Mouse (Mus musculus): ENCODE results near the gene Arl2bp. TPM values are rescaled to one million over a fixed set of nuclear protein-coding genes. Genes with fewer than 3 reads are reported as not detected.
A peak's percentile ranks its signal among the peaks of the same experiment; 100 is the strongest.

Gene Arl2bp
- total RNA-seq, 4 experiments from 2014 or later, result 138 to 156 (median 154) TPM

DNA sequence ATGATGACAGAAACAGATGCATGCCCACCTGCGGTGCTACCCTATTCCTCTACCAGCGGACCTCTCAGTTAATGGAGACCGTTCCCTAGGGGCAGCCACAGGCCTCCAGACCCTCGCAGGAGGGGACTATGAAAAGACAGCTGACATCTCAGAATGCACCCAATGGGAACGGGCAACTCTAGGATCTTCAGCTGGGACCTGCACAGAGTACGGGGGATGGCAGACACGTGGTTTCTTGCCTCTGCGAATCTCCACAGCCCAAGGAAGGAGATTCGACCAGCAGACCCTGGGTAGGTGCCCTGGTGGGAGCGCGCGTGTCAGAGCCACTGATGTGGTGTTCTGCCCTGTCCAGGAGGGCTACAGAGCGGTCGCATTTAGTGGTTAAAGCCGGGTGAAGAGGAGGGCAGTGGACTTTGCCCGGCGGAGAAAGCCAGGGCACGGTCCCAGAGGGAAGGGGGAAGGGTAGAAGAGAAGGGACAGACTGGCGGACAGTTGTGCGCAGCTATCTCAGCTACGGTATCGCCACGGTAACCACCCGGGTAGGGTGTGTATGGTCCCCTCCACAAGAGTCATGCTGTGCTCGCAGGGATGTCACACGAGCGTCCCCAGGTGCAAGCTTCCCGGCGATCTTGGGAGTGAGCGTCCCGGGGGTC is 29.1 kb downstream of the Arl2bp start:
- peak in 1 of 2 experiments; percentile 7 for DNase-seq (ENCODE audit: low spot score in 2 of 2)

DNA sequence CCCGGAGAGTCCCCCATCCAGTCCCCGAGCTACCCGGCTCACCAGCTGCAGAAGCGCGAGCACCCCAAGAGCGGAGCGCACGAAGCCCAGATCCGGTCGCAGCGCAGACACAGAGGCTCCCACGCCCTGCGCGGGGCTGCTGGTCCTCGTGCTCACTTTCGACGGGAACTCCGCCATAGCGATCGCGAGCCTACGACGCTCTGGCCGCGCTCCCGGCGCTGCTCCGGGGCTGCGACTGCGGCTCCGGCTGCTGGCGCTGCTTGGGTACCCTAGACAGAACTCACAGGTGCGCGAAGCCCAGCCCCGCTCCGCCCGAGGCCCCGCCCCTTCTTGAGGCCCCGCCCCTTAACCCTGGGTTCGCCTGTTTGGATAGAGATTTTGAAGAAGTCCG is 29.6 kb downstream of the Arl2bp start, which contains the start of gene Pllp:
Gene Pllp (minus strand): TSS at position 285 of the 391 bp plus-strand sequence.
- no peak for DNase-seq (ENCODE audit: low spot score in 2 of 2)

DNA sequence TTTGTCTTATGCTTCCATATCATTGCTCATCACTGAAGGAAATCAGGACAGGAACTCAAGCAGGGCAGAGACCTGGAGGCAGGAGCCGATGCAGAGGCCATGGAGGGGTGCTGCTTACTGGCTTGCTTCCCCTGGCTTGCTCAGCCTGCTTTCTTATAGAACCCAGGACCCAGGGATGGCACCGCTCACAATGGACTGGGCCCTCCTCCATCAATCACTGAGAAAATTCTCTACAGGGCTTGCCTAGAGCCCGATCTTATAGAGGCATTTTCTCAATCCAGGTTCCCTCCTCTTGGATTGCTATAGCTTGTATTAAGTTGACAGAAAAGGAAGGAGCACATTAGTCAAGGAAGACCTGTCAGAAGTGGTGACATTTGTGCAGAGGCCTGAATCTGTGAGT is 30.2 kb downstream of the Arl2bp start:
- no peak for DNase-seq (ENCODE audit: low spot score in 2 of 2)

DNA sequence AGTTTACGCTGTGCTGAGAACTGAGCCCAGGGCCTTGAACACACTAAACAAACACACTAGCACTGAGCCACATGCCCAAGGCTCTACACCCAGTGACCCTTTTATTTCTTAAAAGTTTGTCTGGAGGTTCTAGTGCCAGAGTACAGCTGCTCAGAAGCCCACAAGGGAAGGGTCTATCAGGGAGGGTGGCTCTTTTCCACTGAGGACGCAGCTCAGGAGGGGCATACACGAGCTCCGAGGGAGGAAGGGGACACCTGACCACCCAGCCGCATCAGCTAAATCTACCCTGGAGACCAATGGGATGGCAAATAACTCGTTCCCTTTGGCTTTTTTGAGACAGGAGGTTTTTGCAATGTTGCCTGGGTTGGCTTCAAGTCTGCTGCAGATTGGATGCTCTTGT is 31.6 kb downstream of the Arl2bp start:
- no peak for DNase-seq (ENCODE audit: low spot score in 2 of 2)

DNA sequence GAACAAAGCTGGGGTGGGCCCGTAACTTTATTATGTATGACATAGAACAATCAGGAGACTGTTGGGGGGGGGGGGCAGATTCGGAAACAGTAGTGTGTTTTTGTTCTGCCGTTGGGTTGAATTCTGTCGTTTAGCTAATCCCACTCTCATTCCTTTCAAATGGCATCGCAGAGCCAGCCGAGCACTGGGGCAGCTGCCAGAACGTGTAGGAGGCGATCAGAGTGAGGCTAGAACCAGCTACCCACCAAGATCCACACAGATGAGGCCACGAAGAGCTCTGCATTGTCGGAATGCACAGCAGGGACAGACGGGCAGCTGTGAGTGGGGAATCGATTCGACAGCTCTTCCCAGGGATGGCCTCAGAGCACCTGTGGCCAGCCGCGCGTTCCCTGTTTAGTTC is 33.0 kb downstream of the Arl2bp start:
- DNase-seq (ENCODE audit: low spot score in 2 of 2), result no peak

DNA sequence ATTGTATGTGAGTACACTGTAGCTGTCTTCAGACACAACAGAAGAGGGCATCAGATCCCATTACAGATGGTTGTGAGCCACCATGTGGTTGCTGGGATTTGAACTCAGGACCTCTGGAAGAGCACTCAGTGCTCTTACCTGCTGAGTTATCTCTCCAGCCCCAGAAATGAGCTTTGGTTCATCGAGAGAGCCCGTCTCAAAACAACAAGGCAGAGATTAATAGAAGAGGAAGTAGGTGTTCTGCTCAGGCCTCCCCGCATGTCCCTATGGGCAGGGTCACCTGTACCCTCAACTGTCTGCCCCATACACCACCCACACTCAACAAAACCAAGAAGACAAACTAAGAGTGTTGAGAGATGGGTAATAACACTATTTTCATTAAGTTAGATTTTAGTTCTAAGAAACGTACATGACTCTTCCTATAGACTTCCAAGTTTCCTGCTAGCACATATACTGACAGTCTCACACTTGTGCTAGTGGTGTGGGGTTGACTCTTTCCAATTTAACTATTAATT is 34.1 kb downstream of the Arl2bp start:
- DNase-seq (ENCODE audit: low spot score in 2 of 2), result no peak

DNA sequence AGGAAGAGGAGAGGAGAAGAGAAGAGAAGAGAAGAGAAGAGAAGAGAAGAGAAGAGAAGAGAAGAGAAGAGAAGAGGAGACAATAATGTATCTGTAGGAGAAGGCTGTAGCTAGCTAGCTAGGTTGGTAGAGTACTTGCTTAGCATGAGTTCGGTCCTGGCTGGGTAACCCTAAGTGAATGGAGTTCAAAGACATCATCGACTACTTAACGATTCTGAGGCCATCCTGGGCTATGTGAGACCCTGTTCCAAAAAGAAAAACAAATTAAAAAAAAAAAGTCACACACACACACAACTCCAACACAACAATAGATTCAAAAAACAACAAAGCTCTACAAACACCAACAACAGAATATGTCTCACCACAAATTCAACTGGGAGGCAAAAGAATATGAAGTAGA is 35.8 kb downstream of the Arl2bp start:
- no peak for DNase-seq (ENCODE audit: low spot score in 2 of 2)

DNA sequence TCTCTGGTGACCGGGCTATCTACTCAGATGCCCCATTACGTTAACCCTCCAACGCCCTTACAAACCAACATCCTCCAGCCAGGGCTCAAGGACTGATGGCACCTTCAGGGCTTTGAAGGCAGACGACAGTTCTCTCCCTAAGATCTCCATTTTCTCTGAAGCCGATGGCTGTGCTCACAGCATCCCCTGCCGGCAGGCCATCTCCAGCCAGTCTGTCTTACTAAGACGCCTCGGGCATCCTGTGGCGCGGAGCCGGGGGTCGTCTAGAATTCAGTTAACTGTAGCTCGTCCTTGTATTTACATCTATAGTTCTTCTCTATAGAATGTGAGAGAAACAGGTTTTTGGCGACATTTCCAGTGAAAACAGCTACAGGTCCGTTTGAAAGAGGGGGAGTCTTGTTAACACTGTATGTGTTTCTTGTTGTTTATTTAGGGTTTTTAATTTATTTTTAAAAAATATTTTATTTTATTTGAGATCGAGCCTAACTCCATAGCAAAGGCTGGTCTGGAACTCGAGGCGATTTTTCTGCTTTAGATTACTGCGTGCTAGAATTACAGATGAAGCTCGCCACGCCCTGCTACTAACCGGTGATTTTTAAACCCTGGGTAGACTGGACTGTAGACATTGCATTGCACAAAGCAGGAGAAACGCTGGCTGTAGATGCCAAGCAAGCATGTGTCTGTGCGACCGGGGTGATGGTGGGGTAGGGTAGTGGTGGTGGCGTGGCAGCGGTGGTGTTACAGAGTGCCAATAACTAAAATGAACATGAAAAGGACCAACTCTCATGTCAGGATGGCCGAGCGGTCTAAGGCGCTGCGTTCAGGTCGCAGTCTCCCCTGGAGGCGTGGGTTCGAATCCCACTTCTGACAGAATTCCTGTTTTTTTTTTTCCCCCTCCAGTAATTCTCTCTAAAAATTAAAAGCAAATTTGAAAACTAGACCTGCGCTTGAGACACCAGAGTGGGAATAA is 36.7 kb downstream of the Arl2bp start:
- peak; percentile 74 to 86 for DNase-seq (ENCODE audit: low spot score in 2 of 2)

DNA sequence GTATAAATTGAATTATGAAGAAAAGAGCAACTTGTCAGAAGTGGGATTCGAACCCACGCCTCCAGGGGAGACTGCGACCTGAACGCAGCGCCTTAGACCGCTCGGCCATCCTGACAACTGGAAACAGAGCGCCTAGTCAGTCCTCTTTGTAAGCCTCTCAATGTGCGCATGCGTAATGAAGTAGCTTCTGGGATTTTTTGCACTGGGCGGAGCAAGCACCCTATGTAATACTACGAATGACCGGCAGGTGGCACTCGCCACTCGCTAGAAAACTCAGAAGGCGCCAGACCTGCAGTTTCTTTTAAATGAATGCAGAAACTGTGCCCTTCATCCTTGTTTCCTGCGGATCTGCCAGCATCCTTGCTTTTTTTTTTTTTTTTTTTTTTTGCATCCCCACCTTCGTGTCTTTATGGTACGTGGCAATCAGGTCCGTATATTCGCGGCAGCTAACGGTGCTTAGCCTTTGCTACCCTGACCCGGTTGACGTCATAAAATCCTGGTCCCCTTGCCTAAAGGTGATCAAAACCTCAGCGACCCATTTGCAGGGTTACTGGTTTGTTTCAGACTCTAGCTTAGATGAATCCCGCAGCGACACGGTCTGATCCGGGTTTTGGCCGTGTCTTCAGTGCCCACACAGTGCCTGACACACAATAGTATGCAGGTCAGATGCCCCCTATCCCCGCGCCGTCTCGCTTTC is 37.7 kb downstream of the Arl2bp start:
- DNase-seq (ENCODE audit: low spot score in 2 of 2), result peak; percentile 97 to 100

DNA sequence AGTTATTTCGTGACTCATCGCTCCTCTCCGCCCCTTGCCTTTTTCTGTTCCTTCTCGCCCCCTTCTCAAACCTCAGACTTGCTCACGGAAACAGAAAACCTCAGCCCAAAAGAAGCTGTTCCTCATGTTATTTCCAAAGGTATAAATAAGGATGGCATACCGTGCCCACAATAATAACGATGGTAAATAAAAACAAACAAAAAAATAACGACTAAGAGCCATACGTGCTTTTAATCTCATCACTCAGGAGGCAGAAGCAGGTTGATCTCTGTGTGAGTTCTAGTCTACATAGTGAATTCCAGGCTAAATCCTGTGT is 38.2 kb downstream of the Arl2bp start:
- DNase-seq (ENCODE audit: low spot score in 2 of 2), result no peak

DNA sequence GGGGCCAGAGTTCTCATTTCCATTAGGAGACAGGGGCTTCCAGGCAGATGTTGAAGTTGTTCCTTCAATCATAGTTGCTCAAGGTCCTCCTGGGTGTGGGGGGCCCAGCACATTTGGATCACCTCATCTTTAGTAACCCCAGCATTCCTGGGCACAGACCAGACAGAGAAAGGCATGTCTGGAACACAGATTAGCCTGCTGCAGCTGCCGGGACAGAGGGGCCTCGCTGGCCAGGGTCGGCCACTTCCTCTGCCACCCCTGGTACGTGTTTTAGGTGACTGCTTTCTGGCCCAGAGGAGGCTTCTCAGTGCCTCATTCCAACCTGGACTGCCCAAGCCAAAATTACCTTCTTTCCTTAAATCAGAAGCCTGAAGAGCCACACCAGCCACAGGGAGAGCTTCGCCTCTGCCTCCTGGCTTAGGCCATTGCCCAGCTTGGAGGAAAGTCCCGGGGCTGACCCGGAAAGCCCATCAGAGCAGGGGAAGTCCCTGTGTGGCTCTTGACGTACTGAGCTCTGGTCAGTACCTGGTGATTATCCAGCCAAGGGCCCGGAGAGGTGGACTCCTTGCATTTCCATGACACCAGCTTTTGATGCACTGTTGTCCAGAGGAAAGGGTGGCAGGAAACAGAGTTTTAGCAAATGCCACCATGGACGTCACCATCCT is 39.3 kb downstream of the Arl2bp start:
- DNase-seq (ENCODE audit: low spot score in 2 of 2), result no peak

DNA sequence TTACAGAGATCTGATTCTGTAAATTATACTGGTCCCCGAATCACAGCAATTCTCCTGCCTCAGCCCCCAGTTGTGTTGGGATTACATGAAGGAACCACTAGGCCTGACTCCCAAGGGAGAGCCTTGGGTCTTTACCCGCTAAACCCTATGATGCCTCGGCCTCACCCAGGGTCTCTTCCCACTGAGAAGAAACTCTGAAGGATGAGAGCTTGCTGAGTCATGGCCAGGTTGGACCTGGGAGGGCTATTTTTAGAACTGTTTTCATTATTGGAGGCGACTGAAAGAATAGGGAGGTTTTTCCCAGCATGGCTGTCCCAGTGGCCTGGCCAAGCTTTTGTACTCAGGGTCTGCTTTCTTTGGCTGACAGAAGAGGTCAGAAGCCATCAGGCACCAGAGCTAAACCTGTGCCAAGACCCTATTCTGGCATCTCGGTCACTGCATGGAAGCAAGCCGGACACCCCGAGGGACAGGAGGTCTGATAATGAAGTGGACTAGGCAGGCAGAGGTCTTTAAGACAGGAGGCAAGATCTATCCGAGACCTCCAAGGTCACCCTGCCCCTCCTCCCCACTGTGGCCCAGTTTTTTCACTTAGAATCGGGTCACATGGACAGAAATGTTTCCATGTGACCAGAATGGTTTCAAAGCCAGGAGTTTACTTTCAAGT is 40.5 kb downstream of the Arl2bp start:
- no peak for DNase-seq (ENCODE audit: low spot score in 2 of 2)

DNA sequence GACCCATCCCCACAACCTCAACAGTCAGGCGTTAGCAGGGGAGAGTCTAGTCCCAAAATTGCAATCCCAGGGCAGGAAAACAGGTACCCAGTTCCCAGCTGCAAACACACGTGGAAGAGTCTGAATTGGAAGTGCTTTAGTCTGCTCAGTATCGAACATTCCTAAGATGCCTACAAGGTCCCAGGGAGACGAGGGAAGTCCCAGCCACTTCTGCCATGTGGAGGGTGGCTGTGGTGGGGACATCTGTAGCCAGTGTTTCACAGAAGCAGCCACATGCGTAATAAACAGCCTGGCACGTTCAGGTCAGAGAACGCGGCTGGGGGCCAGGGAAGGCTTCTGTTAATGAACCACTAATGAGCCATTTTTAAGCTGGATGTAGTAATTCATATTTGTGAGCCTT is 43.9 kb downstream of the Arl2bp start:
- DNase-seq (ENCODE audit: low spot score in 2 of 2), result no peak

DNA sequence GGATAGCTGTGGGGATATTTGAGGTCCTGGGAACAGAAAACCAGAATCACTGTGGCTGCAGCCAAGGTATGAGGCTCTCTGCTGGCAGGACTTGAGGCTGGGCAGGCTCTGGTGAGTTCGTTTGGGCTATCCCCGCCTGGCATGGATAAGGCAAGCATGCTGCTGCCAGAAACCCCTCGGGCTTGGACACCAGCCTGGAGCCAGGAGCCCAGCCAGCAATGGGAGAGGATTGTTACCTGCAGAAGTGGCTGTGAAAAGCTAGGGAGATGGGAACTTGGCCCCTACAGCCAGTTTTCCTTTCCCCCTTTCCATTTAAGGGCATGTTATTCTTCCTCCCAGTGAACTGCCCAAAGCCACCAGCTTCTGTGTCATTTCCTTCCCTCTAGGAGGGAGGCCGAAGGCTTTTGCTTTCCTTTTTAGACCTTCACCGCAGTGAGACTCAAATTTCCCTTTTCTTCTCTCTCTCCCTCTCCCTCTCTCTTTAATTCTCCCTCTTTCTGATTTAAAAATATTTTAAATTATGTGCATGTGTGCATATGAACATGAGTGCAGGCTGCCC is 44.8 kb downstream of the Arl2bp start:
- DNase-seq (ENCODE audit: low spot score in 2 of 2), result peak in 1 of 2 experiments; percentile 24

DNA sequence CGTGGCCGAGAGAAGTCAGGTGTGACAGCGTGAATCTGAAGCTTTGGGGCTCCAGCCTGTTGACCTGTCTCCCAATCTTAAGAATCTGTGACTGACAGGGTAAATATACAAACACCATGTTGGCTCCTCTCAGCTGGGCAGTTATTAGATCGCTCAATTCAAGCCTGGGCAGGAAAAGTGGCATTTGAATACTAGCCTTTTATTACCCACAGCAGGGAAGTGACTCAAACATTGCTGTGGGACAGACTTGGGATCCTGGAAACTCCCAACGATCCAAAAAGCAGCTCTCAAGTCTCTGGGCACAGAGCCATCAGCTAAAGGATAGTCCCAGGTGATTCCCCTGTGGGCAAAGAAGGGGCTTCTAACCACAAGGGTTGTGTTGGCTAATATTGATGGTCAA is 48.2 kb downstream of the Arl2bp start:
- no peak for DNase-seq (ENCODE audit: low spot score in 2 of 2)

DNA sequence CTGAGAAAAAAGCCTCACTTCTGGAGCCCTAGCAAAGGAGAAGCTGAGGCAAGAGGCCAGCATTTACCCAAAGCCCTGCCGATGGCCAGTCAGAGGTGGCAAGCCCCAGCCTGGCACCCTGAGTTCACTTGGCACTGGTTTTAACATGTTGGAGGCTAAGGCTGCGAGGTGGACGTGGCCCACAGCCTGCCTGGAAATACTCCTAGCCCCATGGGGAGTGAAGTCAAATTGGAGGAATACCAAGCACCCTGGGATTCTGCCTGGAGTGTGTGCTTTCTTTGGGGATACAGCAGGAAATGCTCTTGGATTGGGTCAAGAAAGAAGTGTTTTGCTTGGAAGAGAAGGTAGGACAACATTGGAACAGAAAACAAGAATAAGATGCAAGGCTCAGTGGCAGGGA is 49.5 kb downstream of the Arl2bp start:
- no peak for DNase-seq (ENCODE audit: low spot score in 2 of 2)

DNA sequence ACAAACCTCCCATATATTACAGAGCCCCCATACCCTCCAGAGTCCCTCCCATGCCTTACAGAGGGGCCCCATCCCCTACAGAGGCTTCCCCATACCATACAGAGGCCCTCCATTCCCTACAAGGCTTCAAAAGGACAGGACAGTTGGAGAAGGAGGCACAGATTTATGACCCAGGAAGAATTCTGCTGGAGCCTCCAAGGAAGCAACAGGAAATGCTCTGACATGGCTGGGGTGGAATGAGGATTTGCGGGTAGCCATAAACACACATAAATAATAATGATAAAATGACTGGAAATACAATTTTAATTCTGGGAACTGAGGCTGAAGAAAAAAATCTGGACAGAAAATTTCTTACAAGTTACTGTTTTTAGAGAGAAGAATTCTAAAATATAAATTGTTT is 50.4 kb downstream of the Arl2bp start:
- no peak for DNase-seq (ENCODE audit: low spot score in 2 of 2)

Data from layer of hippocampus, adult 8-10 months (tissue).